In the genomic region with DNA sequence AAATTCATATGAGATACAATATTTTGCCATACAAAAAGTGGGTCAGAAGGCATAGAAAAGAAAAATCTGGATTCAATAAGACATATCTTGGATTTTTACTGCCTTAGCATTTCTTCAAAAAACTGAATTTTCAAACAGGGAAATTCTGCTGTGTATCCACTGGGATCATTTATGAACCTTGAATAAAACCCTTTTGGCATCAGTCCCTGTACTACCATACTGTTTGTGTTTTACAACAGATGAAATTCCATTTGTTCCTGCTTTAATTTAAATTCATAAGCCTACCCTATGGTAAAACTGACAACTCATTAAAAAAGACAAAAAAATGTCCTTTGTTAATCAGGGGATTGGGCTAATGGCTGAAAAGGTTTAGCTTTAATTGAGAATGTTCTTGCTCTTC, we compare ENCODE assay signal across 24 mouse cellular contexts.
DNase-seq lines count a peak whose midpoint lies in the region; ATAC-seq and TF ChIP-seq lines count a peak whose summit lies in the region.
"Had no signal": no experiment of that assay in that cellular context is flagged by ENCODE, and none has a peak within 500 bp of the region (broad histone marks: within the 10 kb centered on the region; RNA-seq: fewer than 3 reads in every experiment).

No protein-coding gene starts in this region.

- DNase-seq in forebrain, embryonic 10.5 days (ENCODE audit: extremely low spot score, low spot score), result no peak
- peak; percentile 29 for DNase-seq in layer of hippocampus, adult 9-10 months (ENCODE audit: low spot score)
- no peak for DNase-seq in layer of hippocampus, adult 11-12 months (ENCODE audit: low spot score)
- DNase-seq in retina, postnatal 1 day, result peak; percentile 29
- no peak for DNase-seq in retina, embryonic 14.5 days (ENCODE audit: low spot score)
- peak; percentile 51 for DNase-seq in brain, embryonic 18.5 days (ENCODE audit: low read depth, low spot score)
- no peak for DNase-seq in heart, adult 2 months
- DNase-seq: adrenal gland, adult 2 months; adrenal gland, postnatal 14 days; cerebellum, adult 11 months; cerebellum, adult 2 months; cerebellum, adult 9-11 months; cerebellum, postnatal 25 days; gastrocnemius, postnatal 25 days; heart, adult 18-20 months; heart, postnatal 14 days had no signal

- H3K36me3 ChIP-seq in forebrain, embryonic 15.5 days, result no peaks in the 10 kb centered on the region
- no peaks in the 10 kb centered on the region for H3K36me3 ChIP-seq in forebrain, embryonic 10.5 days (replicated peaks)
- H3K36me3 ChIP-seq in heart, adult 2 months (ENCODE audit: control insufficient read depth, insufficient read depth, low read length), result no peaks in the 10 kb centered on the region
- H3K36me3 ChIP-seq: embryonic facial prominence, embryonic 13.5 days; heart, embryonic 10.5 days; heart, embryonic 13.5 days; hindbrain, embryonic 12.5 days; hindbrain, embryonic 15.5 days had no signal

- H3K4me2 ChIP-seq in forebrain, embryonic 15.5 days (replicated peaks), result no peak overlapping the region
- H3K4me2 ChIP-seq: embryonic facial prominence, embryonic 13.5 days; heart, embryonic 13.5 days; hindbrain, embryonic 12.5 days; hindbrain, embryonic 15.5 days had no signal

- H3K4me1 ChIP-seq in forebrain, embryonic 15.5 days, result no peaks in the 10 kb centered on the region; the same call in 1 of the 2 replicates
- peaks cover 9% of the 10 kb centered on the region; the same call in 1 of the 2 replicates for H3K4me1 ChIP-seq in forebrain, embryonic 10.5 days
- no peaks in the 10 kb centered on the region for H3K4me1 ChIP-seq in heart, adult 2 months (ENCODE audit: control insufficient read depth, insufficient read depth, low read length)
- H3K4me1 ChIP-seq: embryonic facial prominence, embryonic 13.5 days; heart, embryonic 10.5 days; heart, embryonic 13.5 days; hindbrain, embryonic 12.5 days; hindbrain, embryonic 15.5 days had no signal

- no peak for TF ChIP-seq EP300 in heart, adult 2 months (IDR thresholded peaks at IDR 0.05; ENCODE audit: insufficient read depth, low read depth, low read length)

- H3K27ac ChIP-seq in forebrain, embryonic 15.5 days (replicated peaks), result no peak overlapping the region
- H3K27ac ChIP-seq in forebrain, embryonic 10.5 days, result no peak overlapping the region
- H3K27ac ChIP-seq in heart, adult 2 months, result no peak overlapping the region
- H3K27ac ChIP-seq: embryonic facial prominence, embryonic 13.5 days; heart, embryonic 10.5 days; heart, embryonic 13.5 days; hindbrain, embryonic 12.5 days; hindbrain, embryonic 15.5 days had no signal

- peak; percentile 74 for ATAC-seq in forebrain, embryonic 15.5 days (replicated peaks)
- ATAC-seq: CD4-positive, CD25-positive, alpha-beta regulatory T cell, adult 4 months; intestine, postnatal 0 days had no signal

- TF ChIP-seq POLR2A in heart, adult 2 months (IDR thresholded peaks at IDR 0.05; ENCODE audit: insufficient read depth, low read depth, low read length), result no peak

- H3K9ac ChIP-seq in forebrain, embryonic 15.5 days (replicated peaks), result no peak overlapping the region
- H3K9ac ChIP-seq in heart, adult 2 months (ENCODE audit: low read depth, low read length), result no peak overlapping the region
- H3K9ac ChIP-seq: embryonic facial prominence, embryonic 13.5 days; heart, embryonic 13.5 days; hindbrain, embryonic 12.5 days; hindbrain, embryonic 15.5 days had no signal

- no peaks in the 10 kb centered on the region for H3K27me3 ChIP-seq in forebrain, embryonic 15.5 days
- no peaks in the 10 kb centered on the region for H3K27me3 ChIP-seq in forebrain, embryonic 10.5 days (ENCODE audit: poor library complexity, severe bottlenecking)
- H3K27me3 ChIP-seq in heart, adult 2 months (ENCODE audit: control insufficient read depth, insufficient read depth, low read length), result no peaks in the 10 kb centered on the region
- H3K27me3 ChIP-seq: embryonic facial prominence, embryonic 13.5 days; heart, embryonic 13.5 days; hindbrain, embryonic 12.5 days; hindbrain, embryonic 15.5 days had no signal

- intact Hi-C loops in heart, adult 2 months (cut with DNase I), result no loop called here

- H3K4me3 ChIP-seq in forebrain, embryonic 15.5 days, result no peak overlapping the region
- no peak overlapping the region for H3K4me3 ChIP-seq in forebrain, embryonic 10.5 days
- no peak overlapping the region for H3K4me3 ChIP-seq in heart, adult 2 months
- H3K4me3 ChIP-seq: embryonic facial prominence, embryonic 13.5 days; heart, embryonic 10.5 days; heart, embryonic 13.5 days; hindbrain, embryonic 12.5 days; hindbrain, embryonic 15.5 days had no signal

- no peaks in the 10 kb centered on the region for H3K79me2 ChIP-seq in heart, adult 2 months (replicated peaks; ENCODE audit: control insufficient read depth, insufficient read depth, low read length)

- TF ChIP-seq CTCF in heart, adult 2 months (IDR thresholded peaks at IDR 0.05), result no peak

- no peaks in the 10 kb centered on the region for H3K9me3 ChIP-seq in forebrain, embryonic 15.5 days
- H3K9me3 ChIP-seq in forebrain, embryonic 10.5 days, result no peaks in the 10 kb centered on the region
- H3K9me3 ChIP-seq: embryonic facial prominence, embryonic 13.5 days; heart, embryonic 10.5 days; heart, embryonic 13.5 days; hindbrain, embryonic 12.5 days; hindbrain, embryonic 15.5 days had no signal

Comparison
In these comparisons a context has a peak if more than half of its experiments do, and no peak if none do; other contexts are left out.
1. DNase-seq: peak in layer of hippocampus, adult 9-10 months (single experiment), retina, postnatal 1 day (single experiment) and brain, embryonic 18.5 days (single experiment); none in forebrain, embryonic 10.5 days (single experiment), layer of hippocampus, adult 11-12 months (single experiment), retina, embryonic 14.5 days (single experiment) and heart, adult 2 months (0 of 2).